24 mouse cellular contexts compared by ENCODE assay signal in genomic region chr4:24763451-24763850, GRCm38 (mm10).
DNase-seq lines count a peak whose midpoint lies in the region; ATAC-seq lines count a peak whose summit lies in the region.
"Had no signal": no experiment of that assay in that cellular context is flagged by ENCODE, and none has a peak within 500 bp of the region (broad histone marks: within the 10 kb centered on the region; RNA-seq: fewer than 3 reads in every experiment).

No protein-coding gene starts in this region.

- no peak overlapping the region for H3K9ac ChIP-seq in neural tube, embryonic 14.5 days (replicated peaks; ENCODE audit: low read depth, low read length)
- H3K9ac ChIP-seq: embryonic facial prominence, embryonic 15.5 days; heart, embryonic 13.5 days; hindbrain, embryonic 12.5 days had no signal

- H3K4me2 ChIP-seq in neural tube, embryonic 14.5 days (ENCODE audit: low read depth, low read length): no peak overlapping the region
- H3K4me2 ChIP-seq: embryonic facial prominence, embryonic 15.5 days; heart, embryonic 13.5 days; hindbrain, embryonic 12.5 days had no signal

- no peaks in the 10 kb centered on the region for H3K36me3 ChIP-seq in neural tube, embryonic 14.5 days (ENCODE audit: control insufficient read depth, insufficient read depth, low read length)
- H3K36me3 ChIP-seq: embryonic facial prominence, embryonic 15.5 days; forebrain, embryonic 10.5 days; heart, embryonic 13.5 days; hindbrain, embryonic 12.5 days had no signal

- H3K4me3 ChIP-seq in neural tube, embryonic 14.5 days (ENCODE audit: low read depth, low read length): no peak overlapping the region
- H3K4me3 ChIP-seq: embryonic facial prominence, embryonic 15.5 days; erythroblast, embryonic 14.5 days; forebrain, embryonic 10.5 days; gastrocnemius, adult 2 months; heart, embryonic 13.5 days; hindbrain, embryonic 12.5 days had no signal

- ATAC-seq in neural tube, embryonic 14.5 days (ENCODE audit: low read depth): peak; percentile 41; the same call in 1 of the 2 replicates
- ATAC-seq: CD4-positive, CD25-positive, alpha-beta regulatory T cell, adult 4 months; forebrain, embryonic 14.5 days; hindbrain, embryonic 16.5 days; inflammation-experienced regulatory T-cells, adult 6 months; intestine, postnatal 0 days had no signal

- H3K4me1 ChIP-seq in neural tube, embryonic 14.5 days (ENCODE audit: control insufficient read depth, insufficient read depth, low read length): no peaks in the 10 kb centered on the region
- H3K4me1 ChIP-seq: embryonic facial prominence, embryonic 15.5 days; forebrain, embryonic 10.5 days; heart, embryonic 13.5 days had no signal

- H3K27me3 ChIP-seq in neural tube, embryonic 14.5 days (ENCODE audit: control insufficient read depth, insufficient read depth, low read length): no peaks in the 10 kb centered on the region
- H3K27me3 ChIP-seq: embryonic facial prominence, embryonic 15.5 days; heart, embryonic 13.5 days; hindbrain, embryonic 12.5 days had no signal

- no peaks in the 10 kb centered on the region for H3K9me3 ChIP-seq in neural tube, embryonic 14.5 days (ENCODE audit: control insufficient read depth, low read length)
- H3K9me3 ChIP-seq: embryonic facial prominence, embryonic 15.5 days; forebrain, embryonic 10.5 days; heart, embryonic 13.5 days; hindbrain, embryonic 12.5 days had no signal

- no peak overlapping the region for H3K27ac ChIP-seq in neural tube, embryonic 14.5 days (ENCODE audit: low read depth, low read length)
- H3K27ac ChIP-seq: embryonic facial prominence, embryonic 15.5 days; forebrain, embryonic 10.5 days; gastrocnemius, adult 2 months; heart, embryonic 13.5 days; hindbrain, embryonic 12.5 days had no signal

- 92% methylated on average over 4 of the region's 4 CpGs for WGBS in neural tube, embryonic 14.5 days

- no peak for DNase-seq in neural tube, embryonic 10.5 days (ENCODE audit: extremely low spot score, low spot score)
- DNase-seq in cerebellum, adult 18-20 months: peak; percentile 47 to 52
- peak; percentile 49 for DNase-seq in cerebellum, adult 9-11 months
- DNase-seq in B cell, adult 2 months: no peak
- DNase-seq in kidney, postnatal 36 days: no peak
- DNase-seq in layer of hippocampus, postnatal 36 days: no peak
- DNase-seq: adrenal gland, postnatal 14 days; embryo, embryonic 11 days; gastrocnemius, adult 2 months; gastrocnemius, postnatal 36 days; heart, adult 11 months; heart, postnatal 4 days; kidney, adult 8-10 months had no signal

Comparison
In these comparisons a context has a peak if more than half of its experiments do, and no peak if none do; other contexts are left out.
1. DNase-seq: peak in cerebellum, adult 18-20 months (2 of 2) and cerebellum, adult 9-11 months (single experiment); none in neural tube, embryonic 10.5 days (single experiment), B cell, adult 2 months (0 of 2), kidney, postnatal 36 days (0 of 2) and layer of hippocampus, postnatal 36 days (0 of 2).